Mouse (Mus musculus): Measurements from ENCODE around the gene Mapt.

DNA sequence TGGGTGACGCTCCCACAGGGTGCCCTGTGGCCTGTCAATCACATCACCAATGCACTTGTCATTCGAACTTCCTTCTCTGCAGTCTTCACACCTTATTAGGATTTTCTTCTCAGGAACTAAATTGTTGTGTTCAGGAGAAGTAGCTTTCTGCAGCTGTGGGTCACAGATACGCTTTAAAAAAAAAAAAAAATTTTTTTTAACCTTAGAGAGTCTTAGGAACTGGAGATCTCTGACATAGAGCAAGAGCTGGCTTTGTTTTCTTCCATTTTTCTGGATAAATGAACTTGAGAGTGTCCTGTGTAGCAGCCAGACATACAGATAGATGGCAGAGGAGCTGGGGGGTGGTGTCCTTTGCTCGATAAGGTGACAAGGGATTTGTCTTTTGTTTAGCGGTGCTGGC, 64.0 kb downstream of the Mapt start:
- TF ChIP-seq POLR2A (IDR thresholded peaks at IDR 0.05; ENCODE audit: borderline replicate concordance, insufficient read depth, low read length) (no peak), CTCF (IDR thresholded peaks at IDR 0.05; ENCODE audit: borderline replicate concordance, insufficient read depth, low read depth, low read length) (no peak)
